Mouse (Mus musculus): ENCODE data around the gene 1700020L24Rik. TPM values are rescaled to one million over a fixed set of nuclear protein-coding genes. Genes with fewer than 3 reads are reported as not detected.
A peak's percentile ranks its signal among the peaks of the same experiment; 100 is the strongest.

The 1700020L24Rik gene
- total and polyA plus RNA-seq, 3 experiments, result 0.60 TPM; not detected in 2

DNA sequence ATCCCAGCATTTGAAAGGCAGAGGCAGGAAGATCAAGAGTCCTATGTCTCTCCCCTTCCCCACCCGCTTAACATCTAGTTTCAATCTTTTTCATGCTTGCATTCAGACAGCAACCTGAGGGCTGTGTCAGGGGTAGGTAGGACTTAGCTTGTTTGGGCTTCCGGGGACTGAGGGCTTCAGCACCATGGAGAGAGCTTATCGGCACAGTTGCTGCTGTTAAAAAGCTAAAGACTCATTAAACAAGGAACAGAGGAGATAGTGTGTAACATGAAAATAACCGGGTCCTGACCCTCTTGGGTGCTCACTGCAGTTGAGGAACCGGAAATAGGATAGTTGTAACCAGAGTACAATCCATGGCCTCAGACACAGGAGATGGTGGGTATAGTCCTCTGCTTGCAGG, 20.4 kb upstream of the 1700020L24Rik start (continued):
- TF ChIP-seq MAFK (IDR thresholded peaks at IDR 0.05; ENCODE audit: borderline replicate concordance, low read depth, low read length), result no peak
- no peak for TF ChIP-seq TCF12 (IDR thresholded peaks at IDR 0.05; ENCODE audit: low read depth, low read length)
- TF ChIP-seq POLR2A (IDR thresholded peaks at IDR 0.05; ENCODE audit: control insufficient read depth in 1 of 2, insufficient read depth in 1 of 2, low read depth in 1 of 2, low read length in 2 of 2, poor library complexity in 1 of 2), result no peak
- TF ChIP-seq ZMIZ1 (IDR thresholded peaks at IDR 0.05; ENCODE audit: low read depth, low read length), result no peak
- TF ChIP-seq MYC (IDR thresholded peaks at IDR 0.05; ENCODE audit: low read depth, low read length), result no peak
- TF ChIP-seq MAZ (IDR thresholded peaks at IDR 0.05; ENCODE audit: low read depth, low read length), result no peak
- no peak for TF ChIP-seq ETS1 (IDR thresholded peaks at IDR 0.05; ENCODE audit: low read depth, low read length)
- no peak for TF ChIP-seq CHD1 (IDR thresholded peaks at IDR 0.05; ENCODE audit: low read depth, low read length)
- peak; percentile 85 for TF ChIP-seq MXI1 (IDR thresholded peaks at IDR 0.05; ENCODE audit: low read depth, low read length)
- TF ChIP-seq EP300 (IDR thresholded peaks at IDR 0.05; ENCODE audit: low read depth in 1 of 2, low read length in 2 of 2), result 0 out of 4 replicates have a peak, but pooled peaks of 1 of the 2 experiments have one; percentile 59
- no peak for TF ChIP-seq ZNF384 (IDR thresholded peaks at IDR 0.05; ENCODE audit: low read depth, low read length)
- no peak; the same call in 1 of the 2 replicates for TF ChIP-seq RCOR1 (IDR thresholded peaks at IDR 0.05; ENCODE audit: low read depth, low read length)

GRCm38 (mm10) chr11:83417708-83418107, 19.8 kb upstream of the 1700020L24Rik start:
- H3K36me3 ChIP-seq (ENCODE audit: control insufficient read depth in 1 of 2, insufficient read depth in 2 of 2, low read length in 2 of 2), result no peaks in the 10 kb centered on the region
- no peaks in the 10 kb centered on the region for H3K4me1 ChIP-seq (ENCODE audit: control insufficient read depth in 1 of 2, insufficient read depth in 2 of 2, low read length in 2 of 2)
- H3K27me3 ChIP-seq (ENCODE audit: control insufficient read depth in 1 of 2, insufficient read depth in 2 of 2, low read length in 2 of 2), result peaks cover 2% of the 10 kb centered on the region in 2 experiments; a peak in 2 of 4 replicates
- H3K79me2 ChIP-seq (ENCODE audit: control insufficient read depth, insufficient read depth, low read length, poor library complexity), result no peaks in the 10 kb centered on the region
- TF ChIP-seq POLR2AphosphoS2 (IDR thresholded peaks at IDR 0.05; ENCODE audit: low read length), result no peak
- no peak for TF ChIP-seq CHD1 (IDR thresholded peaks at IDR 0.05; ENCODE audit: low read depth, low read length)
- TF ChIP-seq ETS1 (IDR thresholded peaks at IDR 0.05; ENCODE audit: low read depth, low read length), result no peak
- TF ChIP-seq MYB (IDR thresholded peaks at IDR 0.05; ENCODE audit: low read depth, low read length), result no peak
- no peak for TF ChIP-seq MYC (IDR thresholded peaks at IDR 0.05; ENCODE audit: low read depth, low read length)
- no peak for TF ChIP-seq ZC3H11A (IDR thresholded peaks at IDR 0.05; ENCODE audit: low read depth, low read length)
- TF ChIP-seq CHD2 (IDR thresholded peaks at IDR 0.05; ENCODE audit: low read length), result no peak
- no peak for TF ChIP-seq MAZ (IDR thresholded peaks at IDR 0.05; ENCODE audit: low read depth, low read length)
- no peak for TF ChIP-seq GATA1 (IDR thresholded peaks at IDR 0.05; ENCODE audit: low read depth, low read length)
- no peak for TF ChIP-seq CTCF (IDR thresholded peaks at IDR 0.05 in 2 of 3, conservative IDR thresholded peaks at IDR 0.05 in 1 of 3; ENCODE audit: control insufficient read depth in 1 of 3, insufficient read depth in 1 of 3, low read depth in 2 of 3, low read length in 3 of 3, poor library complexity in 1 of 3, severe bottlenecking in 1 of 3)
- H3K9ac ChIP-seq (ENCODE audit: control insufficient read depth, low read depth, low read length, poor library complexity, severe bottlenecking), result no peak overlapping the region
- no peak overlapping the region for H3K27ac ChIP-seq (ENCODE audit: control insufficient read depth, low read depth, low read length)
- no peak for DNase-seq (ENCODE audit: low read depth, low spot score)
- no peak overlapping the region for H3K4me3 ChIP-seq (ENCODE audit: control insufficient read depth in 1 of 2, insufficient read depth in 1 of 2, low read depth in 2 of 2, low read length in 2 of 2)
- no peaks in the 10 kb centered on the region for H3K9me3 ChIP-seq (replicated peaks; ENCODE audit: insufficient read depth, low read length)

DNA sequence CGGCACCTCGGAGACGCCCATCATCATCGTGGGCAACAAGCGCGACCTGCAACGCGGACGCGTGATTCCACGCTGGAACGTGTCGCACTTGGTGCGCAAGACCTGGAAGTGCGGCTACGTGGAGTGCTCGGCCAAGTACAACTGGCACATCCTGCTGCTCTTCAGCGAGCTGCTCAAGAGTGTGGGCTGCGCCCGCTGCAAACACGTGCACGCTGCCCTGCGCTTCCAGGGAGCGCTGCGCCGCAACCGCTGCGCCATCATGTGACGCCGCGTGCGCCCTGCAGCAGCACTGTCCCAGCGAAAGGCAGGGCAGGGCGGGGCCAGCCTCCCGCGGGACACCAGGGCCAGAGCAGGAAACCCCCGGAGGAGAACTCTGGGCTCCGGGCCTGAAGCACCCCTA, 18.9 kb upstream of the 1700020L24Rik start:
- Histone ChIP-seq H3K36me3 (ENCODE audit: control insufficient read depth in 1 of 2, insufficient read depth in 2 of 2, low read length in 2 of 2) (no peaks in the 10 kb centered on the region), H3K9ac (ENCODE audit: control insufficient read depth, low read depth, low read length, poor library complexity, severe bottlenecking) (no peak overlapping the region), H3K79me2 (ENCODE audit: control insufficient read depth, insufficient read depth, low read length, poor library complexity) (no peaks in the 10 kb centered on the region), H3K27me3 (ENCODE audit: control insufficient read depth in 1 of 2, insufficient read depth in 2 of 2, low read length in 2 of 2) (peaks cover 0 to 2% of the 10 kb centered on the region in 2 experiments; a peak in 1 of 4 replicates), H3K9me3 (replicated peaks; ENCODE audit: insufficient read depth, low read length) (no peaks in the 10 kb centered on the region), H3K4me3 (ENCODE audit: control insufficient read depth in 1 of 2, insufficient read depth in 1 of 2, low read depth in 2 of 2, low read length in 2 of 2) (no peak overlapping the region), H3K4me1 (ENCODE audit: control insufficient read depth in 1 of 2, insufficient read depth in 2 of 2, low read length in 2 of 2) (no peaks in the 10 kb centered on the region), H3K27ac (ENCODE audit: control insufficient read depth, low read depth, low read length) (no peak overlapping the region)
- TF ChIP-seq ETS1 (IDR thresholded peaks at IDR 0.05; ENCODE audit: low read depth, low read length) (no peak), EP300 (IDR thresholded peaks at IDR 0.05; ENCODE audit: low read depth in 1 of 2, low read length in 2 of 2) (no peak), RAD21 (IDR thresholded peaks at IDR 0.05; ENCODE audit: low read depth, low read length) (no peak), MAX (IDR thresholded peaks at IDR 0.05; ENCODE audit: low read length) (no peak), BHLHE40 (IDR thresholded peaks at IDR 0.05; ENCODE audit: borderline replicate concordance, low read depth, low read length) (no peak), POLR2AphosphoS5 (IDR thresholded peaks at IDR 0.05; ENCODE audit: borderline replicate concordance, low read depth, low read length) (no peak), ZC3H11A (IDR thresholded peaks at IDR 0.05; ENCODE audit: low read depth, low read length) (no peak), CHD1 (IDR thresholded peaks at IDR 0.05; ENCODE audit: low read depth, low read length) (no peak), ZNF384 (IDR thresholded peaks at IDR 0.05; ENCODE audit: low read depth, low read length) (no peak), USF2 (IDR thresholded peaks at IDR 0.05; ENCODE audit: borderline replicate concordance in 1 of 2, insufficient read depth in 1 of 2, low read depth in 1 of 2, low read length in 2 of 2) (no peak), KAT2A (conservative IDR thresholded peaks at IDR 0.05; ENCODE audit: low read depth, low read length) (no peak), POLR2AphosphoS2 (IDR thresholded peaks at IDR 0.05; ENCODE audit: low read length) (no peak), SIN3A (IDR thresholded peaks at IDR 0.05; ENCODE audit: low read length) (no peak), MEF2A (IDR thresholded peaks at IDR 0.05; ENCODE audit: extremely low read depth, insufficient replicate concordance, low read depth, low read length, poor library complexity, severe bottlenecking) (no peak)
- DNase-seq (ENCODE audit: low read depth, low spot score), result no peak
